Mouse (Mus musculus) hindbrain, postnatal 0 days (tissue): ENCODE results near the gene Clpx. TPM values are rescaled to one million over a fixed set of nuclear protein-coding genes. Genes with fewer than 3 reads are reported as not detected.

Experiments
- ATAC-seq: fragments of 200-750 bp; cut with Nextera tagmentation; 2 replicates; pipeline ENCODE4 v1.8.0; 2017; ENCODE audit warnings: mild to moderate bottlenecking, moderate TSS enrichment, moderate library complexity
- DNase-seq: peaks from one replicate; pipeline ENCODE4 v3.0.0-alpha.2; 2015; ENCODE audit warnings: low spot score
- H3K27ac ChIP-seq: fragments of 300-500 bp; sonication (generic); 2 replicates; pipeline ENCODE4 v1.5.1; 2014; ENCODE audit warnings: mild to moderate bottlenecking
- H3K27me3 ChIP-seq: fragments of 300-500 bp; sonication (generic); 2 replicates; pipeline ENCODE4 v1.6.1; 2014; ENCODE audit warnings: low read length, mixed read lengths; ENCODE audit not compliant: insufficient read depth
- H3K36me3 ChIP-seq: fragments of 300-500 bp; sonication (generic); 2 replicates; pipeline ENCODE4 v1.6.1; 2014; ENCODE audit warnings: low read length, mixed read lengths; ENCODE audit not compliant: insufficient read depth
- H3K4me1 ChIP-seq: fragments of 300-500 bp; sonication (generic); 2 replicates; pipeline ENCODE4 v1.6.1; 2014; ENCODE audit warnings: antibody characterized with exemption, low read length, mixed read lengths; ENCODE audit not compliant: insufficient read depth
- H3K4me2 ChIP-seq: fragments of 300-500 bp; sonication (generic); 2 replicates; pipeline ENCODE4 v1.6.1; 2014; ENCODE audit warnings: low read depth, mild to moderate bottlenecking, low read length, moderate library complexity, mixed read lengths
- H3K4me3 ChIP-seq: fragments of 300-500 bp; sonication (generic); 2 replicates; pipeline ENCODE4 v1.5.1; 2014; ENCODE audit warnings: low read length
- H3K9ac ChIP-seq: fragments of 300-500 bp; sonication (generic); replicated peaks from 2 replicates; pipeline ENCODE4 v1.6.1; 2014; ENCODE audit warnings: mild to moderate bottlenecking, low read length, moderate library complexity, mixed read lengths
- H3K9me3 ChIP-seq: fragments of 300-500 bp; sonication (generic); 2 replicates; pipeline ENCODE4 v1.6.1; 2016; ENCODE audit warnings: low read length, mixed read lengths
- CTCF ChIP-seq: IDR thresholded peaks from 2 replicates; pipeline ENCODE4 v1.5.1; 2016; ENCODE audit warnings: antibody characterized with exemption, control low read depth, low read depth
- WGBS: fragments of 180-500 bp; shearing (Covaris S2); extraction: QIAGEN DNeasy Blood & Tissue Kit; methylation state at CpG from one replicate; pipeline ENCODE4 v1.1.7; 2014; 5-methylcytosine and 5-hydroxymethylcytosine counted together
- polyA plus RNA-seq: library from polyadenylated mRNA; unstranded; fragments of >200 nt; fragmentation: Nextera tagmentation; extraction: Ambion mirVana; gene quantifications from 2 replicates; pipeline ENCODE4 v1.2.1, GENCODE M21; 2015
- total RNA-seq: library from RNA; depleted of rRNA; stranded (reverse); fragments of >200 nt; gene quantifications from 2 replicates; pipeline ENCODE4 v1.2.3, GENCODE M21; 2014

The Clpx gene
- total and polyA plus RNA-seq, 2 experiments from 2014 or later, result 22.7 to 37.1 TPM

DNA sequence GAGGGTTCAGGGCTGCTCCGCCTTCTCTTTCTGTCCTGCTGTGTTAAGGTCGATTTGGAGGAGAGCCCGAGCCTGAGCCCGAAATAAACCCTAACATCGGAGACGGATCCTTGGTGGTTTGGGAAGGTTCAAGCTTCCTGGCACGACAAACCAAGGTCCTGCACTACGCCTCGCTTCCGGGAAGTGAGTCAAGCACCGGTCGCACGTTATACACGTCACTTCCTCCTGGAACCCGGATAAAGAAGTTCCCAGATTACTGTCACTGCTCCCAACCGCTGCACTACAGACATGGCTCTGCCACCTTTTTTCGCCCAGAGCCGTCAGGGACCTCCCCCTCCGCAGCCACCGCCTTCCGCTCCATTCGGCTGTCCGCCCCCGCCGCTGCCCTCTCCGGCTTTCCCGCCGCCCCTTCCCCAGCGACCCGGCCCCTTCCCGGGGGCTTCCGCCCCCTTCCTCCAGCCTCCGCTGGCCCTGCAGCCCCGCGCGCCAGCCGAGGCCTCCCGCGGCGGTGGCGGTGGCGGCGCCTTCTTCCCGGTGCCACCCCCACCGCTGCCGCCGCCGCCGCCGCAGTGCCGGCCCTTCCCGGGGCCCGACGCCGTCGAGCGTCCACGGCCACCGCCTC, 51.9 kb downstream of the Clpx start, which contains the start of gene Pdcd7:
Gene Pdcd7, plus strand, starts transcription at position 251 of the 622 bp plus-strand sequence.
- H3K9ac ChIP-seq, result peak within 1 kb of the TSS; percentile 95
- no peak for TF ChIP-seq CTCF
- peak within 1 kb of the TSS; percentile 89 for H3K4me2 ChIP-seq
- peak within 1 kb of the TSS; percentile 98 for H3K27ac ChIP-seq
- peak; percentile 99 for DNase-seq
- no peaks in the 10 kb centered on the region for H3K9me3 ChIP-seq
- no peaks in the 10 kb centered on the region for H3K36me3 ChIP-seq
- WGBS, result under 1% methylated on average over 46 of the region's 59 CpGs
- peak; percentile 97 for ATAC-seq
- H3K27me3 ChIP-seq, result no peaks in the 10 kb centered on the region
- H3K4me1 ChIP-seq, result peaks cover 12% of the 10 kb centered on the region
- peak within 1 kb of the TSS; percentile 94 for H3K4me3 ChIP-seq

- no peaks in the 10 kb centered on the region for H3K9me3 ChIP-seq
- H3K27ac ChIP-seq, result peak overlapping the region; percentile 98
- peak; percentile 49 for DNase-seq
- peak overlapping the region; percentile 89 for H3K4me2 ChIP-seq
- H3K36me3 ChIP-seq, result no peaks in the 10 kb centered on the region
- under 1% methylated on average over 74 of the region's 77 CpGs for WGBS
- no peaks in the 10 kb centered on the region for H3K27me3 ChIP-seq
- H3K4me3 ChIP-seq, result peak overlapping the region; percentile 94
- no peak for TF ChIP-seq CTCF
- ATAC-seq, result peak; percentile 67
- peak overlapping the region; percentile 95 for H3K9ac ChIP-seq
- peaks cover 12% of the 10 kb centered on the region for H3K4me1 ChIP-seq
Measured at GRCm38 (mm10) chr9:65346476-65347111, 52.5 kb downstream of the Clpx start.

- H3K4me3 ChIP-seq, result peak overlapping the region; percentile 94
- H3K9ac ChIP-seq, result peak overlapping the region; percentile 95
- H3K27me3 ChIP-seq, result no peaks in the 10 kb centered on the region
- WGBS, result 53% methylated on average over 8 of the region's 8 CpGs
- no peaks in the 10 kb centered on the region for H3K9me3 ChIP-seq
- peak overlapping the region; percentile 98; the same call in 1 of the 2 replicates for H3K27ac ChIP-seq
- peaks cover 12% of the 10 kb centered on the region for H3K4me1 ChIP-seq
- DNase-seq, result no peak
- TF ChIP-seq CTCF, result no peak
- peak overlapping the region; percentile 89 for H3K4me2 ChIP-seq
- H3K36me3 ChIP-seq, result no peaks in the 10 kb centered on the region
- no peak for ATAC-seq
Measured at GRCm38 (mm10) chr9:65347112-65347850, 53.2 kb downstream of the Clpx start.

DNA sequence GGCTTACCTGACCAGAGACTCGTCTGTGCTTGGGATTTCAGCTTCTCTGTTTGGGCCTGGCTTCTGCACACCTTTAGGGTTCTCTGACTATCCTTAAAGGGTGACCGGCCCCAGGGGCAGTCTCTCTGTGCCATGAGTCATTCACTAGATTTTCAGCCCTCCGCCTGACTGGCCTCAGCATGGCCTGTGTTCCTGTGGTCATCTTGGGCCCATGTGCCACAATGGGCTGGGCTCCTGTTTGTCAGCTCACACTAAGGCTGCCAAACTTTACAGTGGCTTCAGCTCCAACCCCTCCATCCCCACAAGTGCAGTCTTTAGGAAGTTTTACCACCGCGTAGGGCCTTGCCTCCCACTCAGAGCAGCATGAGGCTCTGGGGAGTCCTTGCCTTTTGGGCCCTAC, 59.2 kb downstream of the Clpx start:
- H3K4me3 ChIP-seq, result no peak overlapping the region
- H3K36me3 ChIP-seq, result peaks cover 22% of the 10 kb centered on the region
- H3K9me3 ChIP-seq, result no peaks in the 10 kb centered on the region
- H3K4me2 ChIP-seq, result no peak overlapping the region
- no peaks in the 10 kb centered on the region for H3K27me3 ChIP-seq
- H3K27ac ChIP-seq, result no peak overlapping the region
- WGBS, result 87% methylated on average over 5 of the region's 5 CpGs
- TF ChIP-seq CTCF, result no peak
- no peaks in the 10 kb centered on the region for H3K4me1 ChIP-seq
- ATAC-seq (no peak), DNase-seq (no peak)
- H3K9ac ChIP-seq, result no peak overlapping the region

GRCm38 (mm10) chr9:65356561-65356960, 62.5 kb downstream of the Clpx start:
- 88% methylated on average over 7 of the region's 7 CpGs for WGBS
- no peak for ATAC-seq
- Histone ChIP-seq H3K27ac (no peak overlapping the region), H3K4me3 (no peak overlapping the region), H3K27me3 (no peaks in the 10 kb centered on the region), H3K9me3 (no peaks in the 10 kb centered on the region), H3K9ac (no peak overlapping the region), H3K4me1 (no peaks in the 10 kb centered on the region), H3K4me2 (no peak overlapping the region), H3K36me3 (peaks cover 45% of the 10 kb centered on the region)
- no peak for DNase-seq
- TF ChIP-seq CTCF, result no peak

DNA sequence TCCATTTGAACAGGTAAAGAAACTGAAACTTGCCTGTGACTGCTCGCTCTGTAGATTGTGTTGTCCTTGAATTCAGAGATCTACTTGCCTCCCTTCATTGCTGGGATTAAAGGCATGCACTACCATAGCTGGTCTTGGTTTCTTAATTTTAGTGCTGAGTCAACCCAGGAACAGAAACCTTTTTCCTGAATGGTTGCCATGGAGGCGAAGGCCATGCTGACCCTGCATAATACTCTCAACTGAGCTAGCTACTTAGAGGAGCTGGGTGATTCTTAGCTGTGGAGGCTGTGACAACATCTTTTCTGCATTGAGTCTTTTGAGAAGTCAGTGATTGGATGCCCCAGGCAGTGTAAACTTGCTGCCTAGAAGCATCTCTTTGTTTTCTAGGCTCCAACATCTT, 62.9 kb downstream of the Clpx start:
- no peak overlapping the region for H3K9ac ChIP-seq
- H3K4me2 ChIP-seq, result no peak overlapping the region
- no peak for TF ChIP-seq CTCF
- H3K4me3 ChIP-seq, result no peak overlapping the region
- no peaks in the 10 kb centered on the region for H3K4me1 ChIP-seq
- peaks cover 48% of the 10 kb centered on the region for H3K36me3 ChIP-seq
- DNase-seq, result no peak
- H3K27ac ChIP-seq, result no peak overlapping the region
- ATAC-seq, result no peak
- no peaks in the 10 kb centered on the region for H3K9me3 ChIP-seq
- H3K27me3 ChIP-seq, result no peaks in the 10 kb centered on the region
- 90% methylated on average over 2 of the region's 2 CpGs for WGBS
